Mouse (Mus musculus) CH12.LX (cell line): Measurements from ENCODE around the gene Ccdc141. TPM values are rescaled to one million over a fixed set of nuclear protein-coding genes. Genes with fewer than 3 reads are reported as not detected.

Experiments
- DNase-seq: peaks from one replicate; pipeline ENCODE4 v3.0.0-alpha.2; 2013; ENCODE audit errors: extremely low read depth
- H3K27ac ChIP-seq: 2 replicates; pipeline ENCODE4 v1.5.1; 2012; ENCODE audit warnings: low read depth, mild to moderate bottlenecking, control low read depth, moderate library complexity; ENCODE audit not compliant: insufficient read depth
- H3K27me3 ChIP-seq: replicated peaks from 2 replicates; pipeline ENCODE3; 2012; ENCODE audit warnings: inconsistent platforms
- H3K36me3 ChIP-seq, 2 experiments: replicated peaks in 1 of 2; 2 replicates each; pipeline versions ENCODE3 to v1.6.1; 2012; ENCODE audit warnings: inconsistent platforms in 1 of 2, low read length in 1 of 2, mild to moderate bottlenecking in 1 of 2, mixed read lengths in 1 of 2, moderate library complexity in 1 of 2; ENCODE audit not compliant: control insufficient read depth in 1 of 2, insufficient read depth in 1 of 2
- H3K4me1 ChIP-seq, 2 experiments: 2 replicates each; pipeline ENCODE4 v1.6.1; 2012; ENCODE audit warnings: inconsistent platforms in 1 of 2, moderate library complexity in 1 of 2; ENCODE audit not compliant: insufficient read depth in 2 of 2, control insufficient read depth in 1 of 2
- H3K4me2 ChIP-seq: 2 replicates; pipeline ENCODE4 v1.6.1; 2012; ENCODE audit warnings: low read depth, mild to moderate bottlenecking, control low read depth; ENCODE audit not compliant: poor library complexity, insufficient read depth, severe bottlenecking
- H3K4me3 ChIP-seq, 3 experiments: fragments of 150-350 bp in 1 of 3; sonication (generic) in 1 of 3; replicated peaks in 1 of 3; 2 replicates each; pipeline versions ENCODE3 to v1.5.1; 2011 to 2012; ENCODE audit warnings: low read depth in 2 of 3, low read length in 2 of 3, mild to moderate bottlenecking in 2 of 3, moderate library complexity in 2 of 3, control low read depth in 1 of 3, improper control_type of control experiment in 1 of 3, inconsistent platforms in 1 of 3, mixed read lengths in 1 of 3; ENCODE audit not compliant: poor library complexity in 1 of 3
- H3K79me2 ChIP-seq: replicated peaks from 2 replicates; pipeline ENCODE4 v1.6.1; 2012; ENCODE audit warnings: mild to moderate bottlenecking, moderate library complexity; ENCODE audit not compliant: control insufficient read depth, poor library complexity, insufficient read depth, severe bottlenecking; ENCODE audit errors: extremely low read depth
- H3K9ac ChIP-seq: 2 replicates; pipeline ENCODE4 v1.6.1; 2012; ENCODE audit warnings: low read depth, mild to moderate bottlenecking, control low read depth, moderate library complexity; ENCODE audit not compliant: insufficient read depth
- H3K9me3 ChIP-seq: replicated peaks from 2 replicates; pipeline ENCODE3; 2012; ENCODE audit warnings: low read length, inconsistent platforms, mixed read lengths
- BHLHE40 ChIP-seq: IDR thresholded peaks from 2 replicates; pipeline ENCODE4 v1.6.1; 2011; ENCODE audit warnings: mild to moderate bottlenecking, low read depth, low read length, improper control_type of control experiment
- CHD2 ChIP-seq: IDR thresholded peaks from 2 replicates; pipeline ENCODE4 v1.6.1; 2011; ENCODE audit warnings: low read length, improper control_type of control experiment
- E2F4 ChIP-seq: IDR thresholded peaks from 2 replicates; pipeline ENCODE4 v1.6.1; 2011; ENCODE audit warnings: low read depth, low read length, improper control_type of control experiment; ENCODE audit not compliant: insufficient replicate concordance
- ELF1 ChIP-seq: IDR thresholded peaks from 2 replicates; pipeline ENCODE4 v1.6.1; 2014; ENCODE audit warnings: low read depth, mild to moderate bottlenecking, inconsistent platforms, low read length, improper control_type of control experiment
- EP300 ChIP-seq: IDR thresholded peaks from 2 replicates; pipeline ENCODE4 v1.6.1; 2011; ENCODE audit warnings: low read length, improper control_type of control experiment
- ETS1 ChIP-seq: conservative IDR thresholded peaks from 2 replicates; pipeline ENCODE4 v1.6.1; 2012; ENCODE audit warnings: low read depth, mild to moderate bottlenecking, inconsistent platforms, low read length, improper control_type of control experiment, moderate library complexity
- JUN ChIP-seq: IDR thresholded peaks from 2 replicates; pipeline ENCODE4 v1.6.1; 2011; ENCODE audit warnings: low read depth, mild to moderate bottlenecking, low read length, improper control_type of control experiment, moderate library complexity; ENCODE audit not compliant: insufficient read depth
- KAT2A ChIP-seq: IDR thresholded peaks from 2 replicates; pipeline ENCODE4 v1.6.1; 2012; ENCODE audit warnings: low read length, improper control_type of control experiment, inconsistent platforms; ENCODE audit not compliant: insufficient replicate concordance
- MAZ ChIP-seq: IDR thresholded peaks from 2 replicates; pipeline ENCODE4 v1.6.1; 2012; ENCODE audit warnings: low read depth, mild to moderate bottlenecking, inconsistent platforms, low read length, improper control_type of control experiment, moderate library complexity
- NELFE ChIP-seq: IDR thresholded peaks from 2 replicates; pipeline ENCODE4 v1.6.1; 2011; ENCODE audit warnings: low read depth, low read length, improper control_type of control experiment
- RAD21 ChIP-seq: IDR thresholded peaks from 2 replicates; pipeline ENCODE4 v1.6.1; 2011; ENCODE audit warnings: low read depth, mild to moderate bottlenecking, low read length, improper control_type of control experiment, moderate library complexity
- SIN3A ChIP-seq: IDR thresholded peaks from 2 replicates; pipeline ENCODE4 v1.6.1; 2012; ENCODE audit warnings: low read length, improper control_type of control experiment, inconsistent platforms
- TBP ChIP-seq: conservative IDR thresholded peaks from 2 replicates; pipeline ENCODE4 v1.6.1; 2011; ENCODE audit warnings: low read depth, low read length, improper control_type of control experiment
- TCF12 ChIP-seq: IDR thresholded peaks from 2 replicates; pipeline ENCODE4 v1.6.1; 2014; ENCODE audit warnings: low read depth, mild to moderate bottlenecking, inconsistent platforms, low read length, improper control_type of control experiment
- ZC3H11A ChIP-seq: IDR thresholded peaks from 2 replicates; pipeline ENCODE4 v1.6.1; 2012; ENCODE audit warnings: low read depth, mild to moderate bottlenecking, inconsistent platforms, low read length, improper control_type of control experiment
- dilution Hi-C: fragments of 300-500 bp; cut with MboI; formaldehyde crosslinking; loops from 2 replicates; pipeline ENCODE4 v1.14.3; 2020; ENCODE audit warnings: low sequenced_read_pairs; ENCODE audit not compliant: extremely low pct_unique_long_range_greater_than_20kb, extremely low pct_ligation_motif_present
- in situ Hi-C: fragments of 300-500 bp; cut with MboI; formaldehyde crosslinking; loops from 3 replicates; pipeline ENCODE4 v1.14.3; 2019; ENCODE audit warnings: low sequenced_read_pairs, low pct_ligation_motif_present, low pct_unique_long_range_greater_than_20kb, mixed read lengths
- polyA plus RNA-seq: library from polyadenylated mRNA; unstranded; fragments of >175 nt; gene quantifications from 2 replicates; pipeline ENCODE4 v1.2.1, GENCODE M21; 2012; ENCODE audit warnings: low read depth; ENCODE audit not compliant: insufficient read length
- total RNA-seq, 2 experiments: library from RNA; depleted of rRNA; stranded (reverse); fragments of 300-350 nt in 1 of 2; fragments of >200 nt in 1 of 2; gene quantifications; 2 replicates each; pipeline ENCODE4 v1.2.3; 2012 to 2014

Gene Ccdc141
- total and polyA plus RNA-seq, 3 experiments = not detected

- TF ChIP-seq JUN = no peak
- peak; percentile 70 for TF ChIP-seq BHLHE40
- H3K9me3 ChIP-seq = no peaks in the 10 kb centered on the region
- H3K36me3 ChIP-seq = no peaks in the 10 kb centered on the region
- H3K27me3 ChIP-seq = no peaks in the 10 kb centered on the region
- no peak overlapping the region for H3K4me2 ChIP-seq
- H3K27ac ChIP-seq = no peak overlapping the region
- H3K4me3 ChIP-seq = no peak overlapping the region
- dilution Hi-C loops (no loop called here), in situ Hi-C loops (loop anchor here (5.0 to 10.0 kb wide), 2 partner anchors 33 to 739 kb away; no protein-coding TSS in a partner anchor)
- H3K79me2 ChIP-seq = no peaks in the 10 kb centered on the region
- no peak for DNase-seq
- H3K4me1 ChIP-seq = no peaks in the 10 kb centered on the region
- H3K9ac ChIP-seq = no peak overlapping the region
Measured at GRCm38 (mm10) chr2:76965542-76965941, 204.9 kb downstream of the Ccdc141 start.

- Histone ChIP-seq H3K36me3 (no peaks in the 10 kb centered on the region), H3K4me2 (no peak overlapping the region), H3K9me3 (no peaks in the 10 kb centered on the region), H3K9ac (no peak overlapping the region), H3K4me3 (no peak overlapping the region), H3K27me3 (no peaks in the 10 kb centered on the region), H3K4me1 (no peaks in the 10 kb centered on the region), H3K27ac (no peak overlapping the region), H3K79me2 (no peaks in the 10 kb centered on the region)
- in situ Hi-C loops (loop anchor here (10.0 kb wide), 1 partner anchor 743 kb away; no protein-coding TSS in a partner anchor), dilution Hi-C loops (no loop called here)
- TF ChIP-seq CHD2 (no peak), ELF1 (no peak), KAT2A (no peak), SIN3A (no peak), TBP (no peak)
- no peak for DNase-seq
Measured at GRCm38 (mm10) chr2:76962045-76962432, 208.4 kb downstream of the Ccdc141 start.

DNA sequence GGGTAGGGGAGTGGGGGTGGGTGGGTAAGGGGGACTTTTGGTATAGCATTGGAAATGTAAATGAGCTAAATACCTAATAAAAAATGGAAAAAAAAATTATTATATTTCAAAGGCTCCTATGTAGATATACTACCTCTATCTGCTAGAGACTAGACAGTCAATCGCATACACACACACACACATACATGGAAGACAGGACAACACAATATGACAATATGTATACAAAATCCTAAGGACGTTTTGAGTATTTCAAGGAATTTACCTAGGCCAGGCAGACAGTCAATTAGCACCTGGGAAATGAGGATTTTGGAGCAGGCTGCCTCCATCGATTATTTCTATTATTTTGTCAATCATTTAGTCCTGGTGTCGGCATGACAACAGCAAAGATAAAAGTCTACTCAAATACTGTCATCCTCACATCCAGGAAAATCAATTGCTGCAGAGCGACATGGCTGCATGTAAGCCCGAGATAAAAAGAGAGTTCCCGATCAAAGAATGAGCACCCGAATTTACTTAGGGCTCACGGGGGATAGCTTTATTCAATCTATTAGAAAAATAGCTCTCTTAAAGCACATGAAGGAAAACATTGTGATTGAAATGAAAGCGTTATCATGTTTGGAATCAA, 208.9 kb downstream of the Ccdc141 start:
- no peaks in the 10 kb centered on the region for H3K4me1 ChIP-seq
- H3K27me3 ChIP-seq = no peaks in the 10 kb centered on the region
- H3K27ac ChIP-seq = no peak overlapping the region
- DNase-seq = no peak
- no peaks in the 10 kb centered on the region for H3K36me3 ChIP-seq
- no peaks in the 10 kb centered on the region for H3K9me3 ChIP-seq
- H3K4me3 ChIP-seq = no peak overlapping the region
- dilution Hi-C loops (no loop called here), in situ Hi-C loops (loop anchor here (10.0 kb wide), 1 partner anchor 743 kb away; no protein-coding TSS in a partner anchor)
- H3K9ac ChIP-seq = no peak overlapping the region
- H3K79me2 ChIP-seq = no peaks in the 10 kb centered on the region
- TF ChIP-seq NELFE (no peak), ELF1 (no peak), ZC3H11A (no peak), E2F4 (no peak), TBP (no peak), EP300 (no peak), RAD21 (no peak), ETS1 (no peak), MAZ (no peak), TCF12 (no peak)
- TF ChIP-seq, all 38 proteins: peak for 0
- H3K4me2 ChIP-seq = no peak overlapping the region
